Mouse (Mus musculus) T-cell, adult 2 months (primary cell): ENCODE results near the gene Senp5.

Experiments
- DNase-seq: peaks from one replicate; pipeline ENCODE4 v3.0.0; 2022; ENCODE audit warnings: low spot score

Gene Senp5

DNA sequence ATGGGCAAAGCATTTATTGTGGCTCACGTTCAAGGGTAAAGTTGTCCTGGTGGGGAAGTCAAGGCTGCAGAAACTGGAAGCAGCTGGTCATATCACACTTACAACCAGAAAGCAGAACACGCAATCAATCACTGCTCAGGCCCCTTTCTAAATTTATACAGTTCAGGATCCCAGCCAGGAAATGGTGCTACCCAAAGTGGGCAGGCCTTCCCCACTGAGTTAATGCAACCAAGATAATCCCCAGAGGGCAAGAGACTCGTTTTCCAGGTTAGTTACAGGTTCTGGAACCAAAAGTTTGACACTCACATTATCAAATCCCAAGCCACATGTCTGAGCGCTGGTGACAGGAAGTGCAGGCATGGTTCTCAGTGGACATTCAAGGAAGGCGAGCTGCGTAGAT, 64.2 kb downstream of the Senp5 start:
- DNase-seq = no peak

DNA sequence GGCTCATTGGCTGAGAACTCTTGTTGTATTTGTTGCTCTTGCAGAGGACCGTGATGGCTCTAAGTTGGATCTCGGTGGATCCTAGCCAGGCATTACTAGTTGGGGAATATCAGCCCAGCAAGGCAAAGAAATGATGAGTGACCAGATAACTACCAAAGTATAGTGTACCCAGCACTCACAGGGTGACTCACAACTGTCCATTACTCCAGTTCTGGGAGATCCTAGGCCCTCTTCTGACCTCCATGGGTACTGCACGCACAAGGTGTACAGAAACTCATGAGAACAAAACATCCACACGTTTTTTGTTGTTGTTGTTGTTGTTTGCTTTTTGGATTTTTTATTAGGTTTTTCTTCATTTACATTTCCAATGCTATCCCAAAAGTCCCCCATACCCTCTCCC, 66.5 kb downstream of the Senp5 start:
- no peak for DNase-seq

DNA sequence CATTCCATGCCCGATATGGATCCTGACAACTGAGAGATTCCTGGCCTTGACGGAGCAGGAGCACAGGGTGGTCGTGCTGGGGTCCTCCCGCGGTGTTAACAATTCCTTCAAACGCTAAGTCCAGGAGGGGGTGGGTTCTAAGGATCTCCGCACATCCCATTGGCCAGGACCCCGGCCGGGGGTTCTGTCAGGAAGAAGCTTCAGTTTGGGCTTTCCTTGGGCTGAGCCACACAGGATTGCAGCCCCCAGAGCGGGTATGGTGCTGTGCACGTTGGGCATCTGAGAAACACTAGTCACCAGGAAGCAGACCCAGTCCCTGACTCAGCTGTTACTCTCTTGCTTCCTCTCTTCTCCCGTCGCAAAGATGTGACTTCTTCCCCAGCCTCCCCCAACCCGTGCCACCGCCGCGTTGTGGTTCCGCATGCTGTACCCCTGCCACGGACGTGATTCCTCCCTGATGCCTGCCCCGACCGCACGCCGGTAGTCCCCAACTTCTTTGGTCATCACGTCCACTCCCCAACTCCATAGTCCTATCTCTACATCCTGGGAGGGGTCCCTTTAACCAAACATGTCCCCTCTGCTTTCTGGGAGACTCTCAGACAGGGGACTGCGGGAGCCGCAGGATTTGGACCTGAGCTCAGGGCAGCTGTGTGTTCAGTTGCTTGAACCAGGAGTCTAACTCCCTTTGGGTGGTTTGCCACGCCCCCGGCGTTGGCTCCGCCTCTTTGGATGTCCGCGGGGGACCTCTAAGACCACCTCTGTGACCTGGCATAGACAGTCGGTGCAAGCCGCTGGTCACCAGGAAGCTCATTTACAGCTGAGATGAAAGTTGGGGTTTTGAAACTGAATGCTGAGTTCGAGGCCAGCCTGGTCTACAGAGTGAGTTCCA, 67.8 kb downstream of the Senp5 start:
- peak; percentile 15 for DNase-seq

DNA sequence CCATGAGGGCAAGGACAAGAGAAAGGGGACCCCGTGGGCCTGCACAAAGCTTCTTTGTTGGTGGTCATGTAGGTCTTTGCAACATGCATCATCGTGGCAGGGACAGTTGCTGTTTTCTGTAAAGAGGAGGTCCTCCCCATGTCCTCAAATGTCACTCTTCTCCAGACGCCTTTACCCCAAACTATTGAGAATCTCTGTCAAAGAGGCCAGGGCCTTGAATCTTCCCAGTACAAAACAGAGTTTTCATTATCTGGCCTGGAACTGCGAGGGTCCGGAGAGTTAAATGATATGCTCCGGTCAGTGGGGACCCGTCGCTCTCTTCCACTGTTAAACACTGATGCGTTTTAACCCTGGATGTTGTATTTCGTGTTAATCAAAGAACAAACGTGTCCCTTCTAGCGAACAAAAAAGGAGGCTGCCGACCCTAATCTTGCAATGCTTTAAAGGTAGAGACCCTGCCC, 68.5 kb downstream of the Senp5 start:
- no peak for DNase-seq

DNA sequence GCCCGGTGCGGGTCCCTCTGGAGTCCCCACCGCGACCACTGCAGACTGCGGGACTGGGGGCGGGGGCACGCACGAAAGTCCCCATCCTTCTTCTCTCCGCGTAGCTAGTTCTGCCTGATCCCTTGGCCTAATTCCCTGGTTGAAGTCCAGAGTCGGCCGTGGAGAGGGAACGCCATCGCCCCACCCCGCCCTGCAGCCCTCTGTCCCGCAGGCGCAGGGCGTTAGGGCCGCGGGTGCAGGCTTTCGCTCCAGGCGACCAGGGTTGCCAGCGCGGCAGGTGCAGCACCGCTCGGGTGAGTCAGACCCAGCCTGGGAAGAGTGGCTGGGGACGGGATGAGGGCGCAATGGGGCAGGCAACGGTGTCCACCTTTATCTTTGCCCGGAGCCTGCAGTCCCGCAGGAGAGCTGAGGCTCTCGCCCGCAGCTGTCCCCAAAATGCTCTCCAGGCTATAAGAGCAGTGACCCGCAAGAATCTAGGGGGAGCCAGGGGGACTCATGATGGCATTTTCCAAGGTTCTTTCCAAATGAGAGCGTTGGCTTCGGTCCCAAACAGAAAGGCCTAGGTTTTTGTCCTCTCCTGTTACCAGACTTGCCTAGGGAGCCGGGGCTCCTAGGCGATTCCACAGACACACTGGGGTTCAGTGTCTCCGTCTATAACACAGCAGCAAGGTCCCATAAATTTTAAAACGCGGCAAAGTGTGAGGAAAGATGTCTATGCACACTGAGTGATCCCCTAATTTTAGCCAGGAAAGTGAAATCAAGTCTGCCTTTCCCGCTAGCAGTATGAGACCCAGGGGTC, 69.1 kb downstream of the Senp5 start, which contains the start of gene Pigz:
TSS of gene Pigz (plus strand) at position 101 of the 799 bp plus-strand sequence.
- DNase-seq = no peak

DNA sequence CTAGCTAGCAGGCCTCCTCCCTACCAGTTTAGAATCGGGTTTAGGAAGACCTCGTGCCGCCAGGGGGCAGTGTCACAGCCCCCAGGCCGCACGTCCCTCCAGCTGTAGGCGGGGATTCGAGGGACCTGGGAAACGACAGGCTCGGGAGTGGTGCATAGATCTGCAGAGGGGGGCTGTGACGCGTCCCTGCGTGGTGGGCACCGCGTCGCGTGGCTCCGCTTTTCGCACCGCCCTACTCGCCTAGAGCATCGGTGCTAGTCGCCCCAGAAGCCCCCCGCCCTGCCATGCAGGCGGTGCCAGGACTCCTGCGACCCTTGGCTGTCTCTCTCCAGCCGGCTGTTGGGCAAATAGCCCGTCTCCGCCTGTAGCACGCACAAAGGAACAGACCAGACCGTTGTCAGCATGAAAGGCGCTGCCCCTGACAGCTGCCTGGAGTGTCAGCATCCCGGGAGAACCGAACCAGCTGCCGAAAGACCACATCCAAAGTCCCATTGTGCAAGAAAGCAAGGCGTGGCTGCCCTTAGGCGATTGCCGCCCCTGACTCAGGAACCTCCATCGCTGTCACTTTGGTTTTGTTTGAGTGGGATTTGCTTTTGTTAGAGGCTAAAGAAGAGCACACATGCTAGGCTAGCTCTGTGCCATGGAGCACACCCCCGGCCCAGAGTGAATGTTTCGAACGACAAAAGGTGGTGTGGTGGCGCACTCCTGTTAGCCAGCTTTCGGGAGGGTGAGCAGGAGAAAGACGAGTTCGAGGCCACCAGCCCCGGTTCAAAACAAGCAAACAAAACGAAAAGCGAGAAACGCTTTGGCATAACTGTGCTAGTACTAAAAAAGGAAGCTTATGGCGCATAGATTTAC, 70.0 kb downstream of the Senp5 start:
- DNase-seq = peak; percentile 76

DNA sequence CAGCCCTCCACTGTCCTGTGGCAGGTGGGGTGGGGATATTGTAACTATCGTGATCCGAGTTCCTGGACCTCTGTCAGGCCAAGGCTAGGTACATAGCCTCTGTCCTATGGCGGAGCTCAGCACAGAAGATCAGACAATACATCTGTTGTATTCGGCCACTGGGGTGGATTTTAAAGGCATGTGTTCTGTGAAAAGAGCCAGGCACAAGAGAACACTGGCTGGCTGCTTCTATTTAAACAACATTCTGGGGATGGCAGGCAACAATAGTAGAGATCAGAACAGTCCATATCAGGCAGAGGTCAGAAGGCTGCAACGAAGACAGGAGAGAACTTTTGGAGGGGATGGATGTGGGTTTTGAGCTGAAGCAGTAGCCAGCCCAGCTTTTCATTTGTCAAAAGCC, 70.8 kb downstream of the Senp5 start:
- no peak for DNase-seq

DNA sequence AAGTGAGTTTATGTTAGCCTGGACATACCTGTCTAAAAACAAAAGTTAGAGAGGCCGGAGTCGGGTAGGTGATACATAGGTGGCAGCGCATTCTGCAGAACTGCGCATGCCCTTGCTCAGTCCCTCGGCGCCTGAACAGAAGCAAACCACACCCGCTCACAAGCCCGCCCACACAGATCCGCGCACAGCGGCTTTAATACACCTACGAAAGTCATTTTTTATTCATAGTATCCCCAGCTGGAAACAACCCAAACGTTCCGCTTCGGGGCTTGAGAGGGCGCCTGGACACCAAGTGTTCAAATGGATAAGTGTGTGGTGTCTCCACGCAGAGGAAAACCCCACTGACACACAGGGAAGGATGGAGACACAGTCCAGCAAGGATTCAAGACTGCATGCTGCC, 71.8 kb downstream of the Senp5 start:
- no peak for DNase-seq

DNA sequence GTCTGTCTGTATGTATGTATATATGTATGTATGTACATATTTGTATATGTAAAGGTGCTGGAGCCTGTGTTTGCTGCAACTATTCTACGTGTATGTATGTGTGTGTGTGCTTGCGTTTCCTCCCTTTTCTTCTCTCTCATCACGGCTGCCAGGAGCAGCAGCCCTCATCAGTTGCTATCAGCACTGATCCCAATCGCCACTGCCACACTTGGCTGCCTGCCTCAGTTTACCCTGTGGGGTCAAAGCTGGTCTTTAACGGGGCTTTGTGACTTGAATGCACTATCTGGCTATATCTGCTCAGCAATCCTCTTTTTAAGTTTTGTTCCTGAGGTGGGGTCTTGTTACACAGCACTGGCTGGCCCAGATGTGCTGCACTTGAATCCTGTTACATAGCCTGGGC, 75.7 kb downstream of the Senp5 start:
- no peak for DNase-seq

DNA sequence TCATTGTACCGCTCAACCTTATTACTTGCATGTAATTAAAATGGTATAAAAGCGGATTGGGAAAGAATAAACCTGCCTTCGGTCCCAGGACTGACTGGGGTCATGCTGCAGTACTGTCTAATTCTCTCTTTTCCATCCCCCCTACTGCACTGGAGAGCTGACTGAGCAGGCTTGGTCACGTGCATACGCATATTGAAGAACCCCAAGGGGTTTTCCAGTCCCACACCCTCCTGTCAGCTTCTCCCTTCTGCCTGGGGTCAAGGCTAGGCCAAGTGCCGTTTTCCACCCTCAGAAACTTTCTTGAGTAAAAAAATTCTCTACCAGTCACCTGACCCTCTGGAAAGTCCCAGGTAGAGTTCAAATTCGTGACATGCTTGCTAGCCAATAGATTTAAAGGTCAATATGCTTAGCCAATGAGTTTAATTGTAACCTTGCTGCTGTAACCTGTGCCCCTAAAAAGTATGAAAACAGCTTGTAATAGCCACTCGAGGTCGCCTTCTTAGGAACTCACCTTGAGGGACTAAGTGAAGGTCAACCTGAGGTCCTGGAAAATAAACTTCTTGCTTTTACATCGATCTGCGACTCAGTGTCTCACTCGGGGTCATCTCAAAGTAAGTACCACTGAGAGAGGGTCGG, 76.4 kb downstream of the Senp5 start:
- no peak for DNase-seq

DNA sequence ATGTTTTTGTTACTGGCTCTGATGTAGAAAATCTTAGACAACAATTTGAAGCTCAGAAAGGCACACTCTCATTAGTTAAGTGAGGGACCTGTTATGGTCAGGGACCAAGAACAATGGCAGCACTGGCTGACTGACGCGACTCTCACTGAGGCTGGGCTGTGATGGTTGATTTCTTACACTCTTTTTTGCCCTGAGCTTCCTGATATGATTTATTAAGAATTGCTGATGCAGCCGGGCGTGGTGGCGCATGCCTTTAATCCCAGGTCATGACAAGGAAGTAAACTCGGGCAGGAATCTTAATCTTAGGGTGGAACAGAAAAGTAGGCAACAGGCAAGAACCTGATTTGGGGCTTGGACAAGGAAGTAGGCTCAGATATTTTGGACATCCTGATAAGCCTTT, 77.0 kb downstream of the Senp5 start:
- DNase-seq = no peak

DNA sequence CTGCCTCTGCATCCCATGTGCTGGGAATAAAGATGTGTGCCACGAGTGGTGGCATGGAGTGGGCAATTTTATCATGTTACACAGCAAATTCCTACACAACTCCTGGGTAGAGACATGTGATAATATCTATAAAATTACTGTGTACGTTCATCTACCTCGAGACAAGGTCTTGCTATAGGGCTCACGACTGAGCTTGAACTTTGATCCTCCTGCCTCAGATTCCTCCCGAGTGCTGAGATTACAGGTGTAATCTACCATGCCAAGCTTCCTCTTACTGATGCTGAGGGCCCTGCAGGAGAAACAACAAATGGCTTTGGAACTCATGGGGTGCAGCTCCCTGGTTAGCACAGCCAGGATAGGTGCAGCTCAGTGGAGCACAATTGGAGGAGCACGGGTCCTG, 78.7 kb downstream of the Senp5 start:
- no peak for DNase-seq

DNA sequence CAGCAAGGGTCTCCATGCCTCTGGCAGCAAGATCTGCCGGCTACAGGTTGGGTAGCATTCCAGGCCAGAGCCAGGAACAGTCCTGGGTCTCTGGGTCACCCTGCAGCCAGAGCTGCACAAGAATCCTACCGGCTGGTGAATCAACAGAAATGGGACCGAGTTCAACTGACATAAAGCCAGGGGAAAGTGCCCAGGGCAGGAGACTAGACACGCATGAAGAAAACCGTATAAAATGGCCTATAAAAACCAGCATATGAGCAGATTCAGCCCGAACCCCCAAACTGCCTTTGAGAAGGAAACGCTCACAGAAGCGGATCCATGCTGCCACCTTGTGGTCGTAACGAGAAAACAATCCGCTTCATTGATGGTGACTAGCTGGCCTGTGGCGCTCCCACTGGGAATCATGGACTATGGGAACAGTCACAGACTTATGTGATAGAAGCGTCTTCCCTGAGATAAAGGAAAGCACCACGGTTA, 84.8 kb downstream of the Senp5 start:
- DNase-seq = peak; percentile 45

DNA sequence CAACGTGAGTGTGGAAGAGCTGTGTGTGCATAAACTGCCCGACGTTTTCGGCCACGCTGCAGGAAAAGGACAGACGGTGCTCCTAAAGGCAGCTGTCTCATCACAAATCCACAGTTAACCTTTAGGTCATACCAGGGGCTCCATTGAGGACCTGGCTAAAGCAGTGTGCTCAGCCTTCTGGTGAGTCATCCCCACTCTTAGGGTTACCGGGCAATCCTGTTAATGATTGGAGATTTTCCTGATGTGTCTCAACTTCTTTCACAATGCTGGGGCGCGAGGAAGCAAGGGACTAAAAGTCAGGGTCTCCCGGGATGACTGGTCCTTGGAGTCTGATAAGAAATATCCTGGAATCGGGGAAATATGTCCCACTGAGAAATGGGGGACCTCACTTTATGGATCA, 85.3 kb downstream of the Senp5 start:
- DNase-seq = no peak

DNA sequence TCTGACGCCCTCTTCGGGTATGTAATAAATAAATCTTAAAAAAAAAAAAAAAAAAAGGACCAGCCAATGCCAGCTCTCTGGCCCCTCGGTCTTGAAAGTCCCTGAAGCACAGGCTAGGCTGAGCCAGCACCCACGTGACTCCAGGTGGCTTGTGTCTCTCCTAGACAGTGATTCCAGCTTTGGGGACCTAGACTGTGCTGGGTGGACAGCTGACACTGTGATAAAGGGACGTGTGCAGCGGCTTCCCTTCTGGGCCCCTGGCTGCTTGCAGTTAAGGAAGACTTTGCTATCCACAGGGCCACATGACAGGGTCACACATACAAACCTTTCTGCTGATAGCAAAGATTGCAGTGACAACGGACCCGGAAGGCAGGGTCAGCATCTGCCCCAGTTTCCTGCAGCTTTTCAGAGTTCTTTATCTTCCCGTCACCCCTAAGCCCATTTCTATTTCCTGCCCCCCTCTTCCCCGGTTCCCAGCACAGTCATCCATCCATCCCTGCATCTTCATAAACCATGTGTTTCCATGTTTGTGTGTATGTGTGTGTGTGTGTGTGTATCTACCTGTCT, 92.7 kb downstream of the Senp5 start:
- no peak for DNase-seq
